Mouse (Mus musculus) megakaryocyte, embryonic 14.5 days (primary cell): ENCODE measurements around the gene Tdrd12.

ENCODE experiments used
- FLI1 ChIP-seq: IDR thresholded peaks from 2 replicates; pipeline ENCODE4 v1.6.1; 2012; ENCODE audit warnings: low read length, inconsistent platforms, mixed read lengths
- GATA1 ChIP-seq: IDR thresholded peaks from 3 replicates; pipeline ENCODE4 v1.6.1; 2012; ENCODE audit warnings: mixed read lengths, low read length, inconsistent platforms, borderline replicate concordance

DNA sequence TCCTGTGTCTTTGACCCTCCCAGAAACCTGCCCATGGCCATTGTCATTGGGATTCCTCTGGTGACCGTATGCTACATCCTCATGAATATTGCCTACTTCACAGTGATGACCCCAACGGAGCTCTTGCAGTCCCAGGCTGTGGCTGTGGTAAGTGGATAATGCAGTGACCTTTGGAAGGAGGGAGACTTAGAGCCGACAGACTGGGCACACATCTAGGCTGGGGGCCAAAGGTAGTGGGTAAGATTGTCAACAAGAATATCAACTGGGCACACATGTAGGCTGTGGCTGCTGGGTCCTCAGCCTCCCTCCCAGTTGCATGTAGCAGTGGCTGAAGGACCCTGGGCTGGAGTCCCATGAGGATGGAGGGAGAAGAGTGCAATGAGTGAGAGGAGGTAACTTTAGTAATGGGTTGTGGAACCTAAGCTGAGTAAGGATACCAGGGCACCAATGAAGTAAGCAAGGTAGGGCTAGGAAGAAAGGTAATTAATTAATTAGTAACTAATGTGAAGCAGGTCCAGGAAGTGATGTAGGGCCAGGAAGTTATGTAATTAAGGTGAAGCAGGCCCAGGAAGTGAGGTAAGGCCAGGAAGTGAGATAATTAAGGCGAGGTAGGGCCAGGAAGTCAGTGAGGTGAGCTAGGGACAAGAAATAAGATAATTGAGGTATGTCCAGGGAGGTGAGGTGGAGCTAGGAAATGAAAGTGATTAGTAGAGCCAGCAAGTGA, 81.3 kb downstream of the Tdrd12 start:
- TF ChIP-seq GATA1 (no peak), FLI1 (no peak)
